Mouse (Mus musculus): Measurements from ENCODE around the gene Trnt1.
A peak's percentile ranks its signal among the peaks of the same experiment; 100 is the strongest.

Trnt1 gene

DNA sequence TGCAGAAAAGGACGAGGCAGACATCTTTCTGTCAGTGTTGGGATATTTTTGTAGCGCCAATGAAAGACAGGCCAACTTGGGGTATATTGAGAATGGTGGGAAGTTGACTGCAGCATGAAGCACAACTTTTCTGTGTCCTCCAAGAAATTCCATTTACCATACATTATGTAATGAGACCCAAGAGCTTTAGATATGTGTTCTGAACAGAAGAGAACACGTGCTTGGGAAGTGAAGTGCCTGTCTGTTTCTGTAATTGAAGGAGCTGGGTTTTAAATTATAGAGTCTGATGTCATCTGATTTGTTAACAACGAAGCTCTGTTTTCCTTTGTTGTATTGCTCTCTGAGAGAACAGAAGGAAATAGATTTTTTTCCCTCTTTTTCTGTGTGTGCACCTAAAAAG, 1.1 kb downstream of the Trnt1 start:
- DNase-seq (ENCODE audit: low read depth, low spot score), result no peak

DNA sequence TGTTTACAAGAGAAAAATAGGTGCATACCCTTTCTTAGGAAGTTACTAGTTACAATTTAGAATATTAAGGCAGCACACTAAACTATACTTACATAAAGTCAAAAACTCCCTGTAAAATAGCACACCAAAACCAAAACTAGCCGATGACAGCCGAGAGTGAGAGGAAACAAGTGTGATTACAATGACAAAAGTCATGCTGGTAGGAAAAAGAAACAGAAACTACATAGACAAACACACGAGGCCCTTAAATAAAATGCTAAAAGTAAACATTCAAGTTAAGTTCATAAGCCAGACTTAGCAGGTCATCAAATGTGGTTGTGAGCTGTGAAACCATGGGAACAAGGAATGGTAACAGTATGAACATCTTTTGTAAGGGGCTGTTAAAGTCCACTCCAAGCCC, 18.2 kb downstream of the Trnt1 start:
- no peak for DNase-seq (ENCODE audit: low read depth, low spot score)

- no peak for DNase-seq (ENCODE audit: low read depth, low spot score)
Observed at GRCm38 (mm10) chr6:106791429-106791828, 22.5 kb downstream of the Trnt1 start.

- DNase-seq (ENCODE audit: low read depth, low spot score), result no peak
Observed at GRCm38 (mm10) chr6:106792486-106792885, 23.6 kb downstream of the Trnt1 start.

- no peak for DNase-seq (ENCODE audit: low read depth, low spot score)
Observed at GRCm38 (mm10) chr6:106793088-106793487, 24.2 kb downstream of the Trnt1 start.

GRCm38 (mm10) chr6:106793621-106794020, 24.7 kb downstream of the Trnt1 start:
- no peak for DNase-seq (ENCODE audit: low read depth, low spot score)

GRCm38 (mm10) chr6:106794094-106794814, 25.3 kb downstream of the Trnt1 start:
- DNase-seq (ENCODE audit: low read depth, low spot score), result no peak

- DNase-seq (ENCODE audit: low read depth, low spot score), result peak; percentile 74
Observed at GRCm38 (mm10) chr6:106799333-106800226, 30.7 kb downstream of the Trnt1 start, which contains the start of gene Crbn. Crbn (minus strand) TSS chr6:106800077.

DNA sequence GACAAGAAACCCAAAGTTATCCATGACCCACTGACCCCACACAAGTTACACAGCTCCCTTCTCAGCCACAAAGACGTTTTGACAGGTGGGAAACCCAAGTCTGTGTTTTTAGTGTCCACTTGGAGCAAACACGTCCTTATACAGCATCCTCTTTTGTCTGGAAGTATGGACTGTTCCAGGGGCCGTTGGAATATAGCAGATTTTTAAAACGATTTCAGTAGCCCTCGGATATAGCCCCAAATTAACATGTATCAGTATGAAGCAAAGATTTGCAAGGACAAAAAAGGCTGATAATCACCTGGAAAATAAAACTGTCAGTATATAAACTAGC, 31.3 kb downstream of the Trnt1 start:
- no peak for DNase-seq (ENCODE audit: low read depth, low spot score)

DNA sequence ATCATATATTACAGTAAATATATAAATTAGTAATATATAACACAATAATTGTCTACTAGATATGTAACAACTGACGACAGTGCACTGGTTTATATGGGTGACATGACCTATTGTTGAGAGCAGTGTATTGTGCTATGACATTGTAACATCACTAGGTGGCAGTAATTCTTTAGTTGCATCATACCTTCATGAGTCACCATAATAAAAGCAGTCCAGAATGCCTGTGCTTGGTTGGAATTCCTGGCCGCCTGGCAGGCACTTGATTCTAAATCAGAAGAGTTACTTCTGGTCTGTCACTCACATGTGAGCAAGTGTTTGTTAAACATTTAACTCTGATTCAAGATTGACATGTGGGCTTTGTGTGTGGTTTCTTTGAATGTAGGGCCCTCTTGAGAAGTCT, 36.0 kb downstream of the Trnt1 start:
- DNase-seq (ENCODE audit: low read depth, low spot score), result no peak

DNA sequence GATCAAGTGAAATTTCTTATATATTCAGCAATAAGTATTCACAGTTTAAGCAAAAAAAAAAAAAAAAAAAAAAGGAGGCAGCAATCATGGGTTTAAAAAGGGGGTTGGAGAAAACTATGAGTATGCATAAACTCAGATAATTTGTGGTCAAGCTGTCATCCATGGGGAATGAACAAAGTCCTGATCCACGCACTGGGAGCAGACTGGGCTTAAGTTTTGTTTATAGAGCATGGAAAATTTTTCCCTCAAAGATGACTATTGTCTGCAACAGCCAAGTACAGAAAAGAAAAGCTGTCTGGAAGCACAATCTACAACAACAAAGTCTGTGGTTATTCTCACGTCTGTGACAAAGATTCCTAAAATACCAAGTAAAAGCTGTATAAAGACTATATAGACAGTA, 40.2 kb downstream of the Trnt1 start:
- no peak for DNase-seq (ENCODE audit: low read depth, low spot score)

DNA sequence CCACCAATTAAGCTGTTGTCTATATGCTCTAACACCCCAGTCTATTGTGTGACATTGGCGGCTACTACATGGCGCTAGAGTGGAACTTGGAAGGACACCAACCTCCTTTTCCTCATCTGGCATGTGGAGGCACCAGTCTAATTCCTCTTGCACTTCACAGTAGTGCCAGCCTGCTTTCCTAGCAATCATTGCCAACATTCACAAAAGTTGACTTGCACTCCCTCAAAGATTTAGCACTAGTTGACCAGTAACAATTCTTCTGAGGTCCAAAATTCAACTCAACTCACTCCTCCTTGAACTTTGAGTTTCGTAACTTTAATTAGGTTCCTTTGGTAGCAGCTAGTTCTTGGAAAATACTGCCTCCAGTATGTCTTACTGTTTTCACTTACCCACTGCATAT, 41.8 kb downstream of the Trnt1 start:
- DNase-seq (ENCODE audit: low read depth, low spot score), result no peak

DNA sequence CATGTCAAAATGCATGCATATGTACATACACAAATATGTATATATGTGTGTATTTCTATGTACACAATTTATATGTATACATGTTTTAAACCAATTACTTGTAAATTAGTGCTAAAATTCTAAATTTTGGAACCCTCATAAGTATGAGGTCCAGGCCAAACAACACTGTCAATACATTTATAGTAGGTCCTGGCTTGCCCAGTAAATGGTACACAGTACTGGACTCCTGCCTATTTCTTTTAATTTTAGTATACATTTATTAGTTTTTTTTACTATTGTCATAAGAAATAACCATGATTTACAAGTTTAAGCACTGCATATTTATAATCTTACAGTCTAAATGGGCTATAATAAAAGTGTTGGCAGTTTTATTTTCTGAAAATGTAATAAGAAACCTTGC, 50.3 kb downstream of the Trnt1 start:
- DNase-seq (ENCODE audit: low read depth, low spot score), result no peak

GRCm38 (mm10) chr6:106819906-106820305, 51.0 kb downstream of the Trnt1 start:
- no peak for DNase-seq (ENCODE audit: low read depth, low spot score)

DNA sequence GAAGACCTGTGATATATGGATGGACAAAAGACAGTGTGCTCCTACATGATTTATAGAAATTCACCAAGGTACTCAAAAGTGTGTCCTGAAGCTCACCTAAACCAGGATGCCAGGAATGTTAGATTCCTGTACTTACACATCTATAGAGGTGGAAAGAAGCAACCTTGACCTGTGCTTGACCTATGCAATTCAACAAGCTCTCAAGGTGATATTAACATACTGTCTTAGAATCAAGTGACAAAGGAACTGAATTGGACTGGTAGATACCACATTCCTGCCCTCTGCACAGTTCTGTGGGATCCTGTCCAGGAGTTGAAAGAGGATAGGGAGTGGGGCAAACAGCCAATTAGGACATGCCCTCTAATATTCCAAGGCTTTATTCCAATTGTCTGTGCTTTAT, 51.6 kb downstream of the Trnt1 start:
- DNase-seq (ENCODE audit: low read depth, low spot score), result no peak

DNA sequence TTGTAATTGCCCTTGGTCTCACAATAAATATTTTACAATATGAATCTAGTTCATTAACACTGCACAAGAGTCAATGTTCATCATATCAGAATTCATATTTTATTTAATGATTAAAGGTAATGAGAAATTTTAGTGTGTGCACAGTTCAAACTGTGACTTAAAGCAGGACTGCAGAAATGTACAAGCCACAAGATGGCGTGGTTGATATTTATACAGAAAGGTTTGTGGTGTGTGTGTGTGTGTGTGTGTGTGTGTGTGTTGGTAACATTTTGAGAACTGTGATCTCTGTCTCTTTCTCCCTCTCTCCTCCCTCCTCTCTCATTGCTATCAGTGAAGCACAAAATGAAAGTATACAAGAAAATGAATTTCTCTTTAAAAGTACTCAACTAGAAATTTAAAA, 53.4 kb downstream of the Trnt1 start:
- no peak for DNase-seq (ENCODE audit: low read depth, low spot score)

Measured in c-Kit-negative CD71-positive TER-119-positive erythroid progenitor cells, embryonic 14.5 days (primary cell).